Mouse (Mus musculus): ENCODE data around the gene Iqce. TPM values are rescaled to one million over a fixed set of nuclear protein-coding genes. Genes with fewer than 3 reads are reported as not detected.
A peak's percentile ranks its signal among the peaks of the same experiment; 100 is the strongest.

The Iqce gene
- total and polyA plus RNA-seq, 2 experiments: 2.3 to 5.5 TPM

GRCm38 (mm10) chr5:140654096-140654845 lies 47.9 kb downstream of the Iqce start:
- Histone ChIP-seq H3K4me3 (ENCODE audit: insufficient read depth, low read depth, low read length) (no peak overlapping the region), H3K4me1 (ENCODE audit: control insufficient read depth, insufficient read depth, low read length) (peaks cover 2% of the 10 kb centered on the region), H3K27ac (replicated peaks; ENCODE audit: insufficient read depth, low read depth, low read length) (no peak overlapping the region), H3K27me3 (ENCODE audit: control insufficient read depth, insufficient read depth, low read length) (no peaks in the 10 kb centered on the region), H3K79me2 (ENCODE audit: control insufficient read depth, insufficient read depth, low read length) (no peaks in the 10 kb centered on the region), H3K36me3 (ENCODE audit: control insufficient read depth, insufficient read depth, low read length) (no peaks in the 10 kb centered on the region), H3K9ac (ENCODE audit: low read depth, low read length) (no peak overlapping the region)
- DNase-seq (ENCODE audit: extremely low read depth, low read depth, low spot score): peak; percentile 15
- WGBS: 52% methylated on average over 15 of the region's 15 CpGs
- TF ChIP-seq CTCF (IDR thresholded peaks at IDR 0.05; ENCODE audit: low read depth, low read length) (no peak), POLR2A (IDR thresholded peaks at IDR 0.05; ENCODE audit: extremely low read depth, insufficient read depth, low read length) (no peak)

- H3K9ac ChIP-seq (ENCODE audit: low read depth, low read length): no peak overlapping the region
- no peak overlapping the region for H3K27ac ChIP-seq (replicated peaks; ENCODE audit: insufficient read depth, low read depth, low read length)
- H3K36me3 ChIP-seq (ENCODE audit: control insufficient read depth, insufficient read depth, low read length): no peaks in the 10 kb centered on the region
- DNase-seq (ENCODE audit: extremely low read depth, low read depth, low spot score): no peak
- H3K4me3 ChIP-seq (ENCODE audit: insufficient read depth, low read depth, low read length): no peak overlapping the region
- TF ChIP-seq CTCF (IDR thresholded peaks at IDR 0.05; ENCODE audit: low read depth, low read length) (no peak), POLR2A (IDR thresholded peaks at IDR 0.05; ENCODE audit: extremely low read depth, insufficient read depth, low read length) (no peak)
- H3K27me3 ChIP-seq (ENCODE audit: control insufficient read depth, insufficient read depth, low read length): no peaks in the 10 kb centered on the region
- 90% methylated on average over 7 of the region's 7 CpGs for WGBS
- peaks cover 9% of the 10 kb centered on the region for H3K4me1 ChIP-seq (ENCODE audit: control insufficient read depth, insufficient read depth, low read length)
- no peaks in the 10 kb centered on the region for H3K79me2 ChIP-seq (ENCODE audit: control insufficient read depth, insufficient read depth, low read length)
Measured at GRCm38 (mm10) chr5:140652587-140652986, 49.6 kb downstream of the Iqce start.

- peaks cover 10% of the 10 kb centered on the region for H3K4me1 ChIP-seq (ENCODE audit: control insufficient read depth, insufficient read depth, low read length)
- no peaks in the 10 kb centered on the region for H3K27me3 ChIP-seq (ENCODE audit: control insufficient read depth, insufficient read depth, low read length)
- 86% methylated on average over 11 of the region's 11 CpGs for WGBS
- no peak for DNase-seq (ENCODE audit: extremely low read depth, low read depth, low spot score)
- H3K36me3 ChIP-seq (ENCODE audit: control insufficient read depth, insufficient read depth, low read length): no peaks in the 10 kb centered on the region
- no peaks in the 10 kb centered on the region for H3K79me2 ChIP-seq (ENCODE audit: control insufficient read depth, insufficient read depth, low read length)
- H3K4me3 ChIP-seq (ENCODE audit: insufficient read depth, low read depth, low read length): no peak overlapping the region
- no peak for TF ChIP-seq CTCF (IDR thresholded peaks at IDR 0.05; ENCODE audit: low read depth, low read length)
- TF ChIP-seq POLR2A (IDR thresholded peaks at IDR 0.05; ENCODE audit: extremely low read depth, insufficient read depth, low read length): no peak
- no peak overlapping the region for H3K27ac ChIP-seq (replicated peaks; ENCODE audit: insufficient read depth, low read depth, low read length)
- no peak overlapping the region for H3K9ac ChIP-seq (ENCODE audit: low read depth, low read length)
Measured at GRCm38 (mm10) chr5:140651231-140651630, 50.9 kb downstream of the Iqce start.

- Histone ChIP-seq H3K4me1 (ENCODE audit: control insufficient read depth, insufficient read depth, low read length) (peaks cover 10% of the 10 kb centered on the region), H3K27ac (replicated peaks; ENCODE audit: insufficient read depth, low read depth, low read length) (no peak overlapping the region), H3K79me2 (ENCODE audit: control insufficient read depth, insufficient read depth, low read length) (no peaks in the 10 kb centered on the region), H3K9ac (ENCODE audit: low read depth, low read length) (no peak overlapping the region), H3K4me3 (ENCODE audit: insufficient read depth, low read depth, low read length) (no peak overlapping the region), H3K36me3 (ENCODE audit: control insufficient read depth, insufficient read depth, low read length) (no peaks in the 10 kb centered on the region), H3K27me3 (ENCODE audit: control insufficient read depth, insufficient read depth, low read length) (no peaks in the 10 kb centered on the region)
- TF ChIP-seq CTCF (IDR thresholded peaks at IDR 0.05; ENCODE audit: low read depth, low read length): no peak
- no peak for TF ChIP-seq POLR2A (IDR thresholded peaks at IDR 0.05; ENCODE audit: extremely low read depth, insufficient read depth, low read length)
- DNase-seq (ENCODE audit: extremely low read depth, low read depth, low spot score): no peak
- 85% methylated on average over 7 of the region's 7 CpGs for WGBS
Measured at GRCm38 (mm10) chr5:140649881-140650414, 52.2 kb downstream of the Iqce start.

- peak; percentile 76 for DNase-seq (ENCODE audit: extremely low read depth, low read depth, low spot score)
- peaks cover 10% of the 10 kb centered on the region for H3K4me1 ChIP-seq (ENCODE audit: control insufficient read depth, insufficient read depth, low read length)
- H3K36me3 ChIP-seq (ENCODE audit: control insufficient read depth, insufficient read depth, low read length): no peaks in the 10 kb centered on the region
- H3K9ac ChIP-seq (ENCODE audit: low read depth, low read length): peak overlapping the region; percentile 2; the same call in 1 of the 2 replicates
- H3K4me3 ChIP-seq (ENCODE audit: insufficient read depth, low read depth, low read length): peak overlapping the region; percentile 2
- no peaks in the 10 kb centered on the region for H3K27me3 ChIP-seq (ENCODE audit: control insufficient read depth, insufficient read depth, low read length)
- H3K79me2 ChIP-seq (ENCODE audit: control insufficient read depth, insufficient read depth, low read length): no peaks in the 10 kb centered on the region
- no peak for TF ChIP-seq POLR2A (IDR thresholded peaks at IDR 0.05; ENCODE audit: extremely low read depth, insufficient read depth, low read length)
- no peak for TF ChIP-seq CTCF (IDR thresholded peaks at IDR 0.05; ENCODE audit: low read depth, low read length)
- no peak overlapping the region for H3K27ac ChIP-seq (replicated peaks; ENCODE audit: insufficient read depth, low read depth, low read length)
- 11% methylated on average over 24 of the region's 26 CpGs for WGBS
Measured at GRCm38 (mm10) chr5:140649101-140649667, 53.0 kb downstream of the Iqce start.
